Mouse (Mus musculus): ENCODE measurements around the gene Hcrtr2. TPM values are rescaled to one million over a fixed set of nuclear protein-coding genes. Genes with fewer than 3 reads are reported as not detected.

Gene Hcrtr2
- 1 to 10 TPM; 6.4 to 6.6 TPM for total RNA-seq (2021)

DNA sequence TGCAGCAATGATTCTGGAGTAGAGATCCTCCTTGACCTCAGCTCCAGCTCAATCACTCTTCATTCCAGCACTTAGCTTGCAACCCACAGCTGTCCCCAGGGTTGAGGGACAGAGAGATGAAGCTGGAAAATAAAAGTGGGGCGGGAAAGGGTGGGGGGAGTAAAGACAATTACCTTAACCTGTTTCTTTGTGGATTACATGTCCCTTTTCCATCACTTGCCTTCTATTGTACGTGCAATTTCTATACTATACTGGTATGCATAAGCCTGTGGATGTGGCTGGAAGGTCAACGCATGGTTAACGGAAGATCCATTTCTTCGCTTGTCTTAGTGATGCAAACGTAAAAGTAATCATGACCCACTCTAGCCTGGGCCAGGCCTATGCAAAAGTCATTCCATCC lies at the start of gene Hcrtr2:
Gene Hcrtr2 (minus strand): TSS at position 101 of the 400 bp plus-strand sequence.
- intact Hi-C loops (cut with DNase I) = no loop called here

DNA sequence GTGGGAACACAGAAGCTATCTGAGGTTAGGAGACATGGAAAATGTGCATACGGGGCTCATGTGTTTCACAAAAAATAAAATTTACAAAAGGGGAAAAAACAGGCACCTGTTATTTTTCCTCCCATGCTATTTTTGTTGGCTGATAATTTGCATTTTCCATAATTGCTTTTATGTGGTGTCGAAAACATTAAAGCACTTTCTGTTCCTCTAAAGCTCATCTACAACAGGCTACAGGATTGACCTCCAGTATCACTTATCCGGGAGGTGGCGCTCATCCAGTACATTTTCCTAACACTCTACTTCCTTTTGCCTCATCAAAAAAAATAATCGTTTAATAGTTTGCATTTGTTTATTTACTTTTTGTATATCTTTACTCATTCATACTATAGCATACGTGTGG lies 41.2 kb upstream of the Hcrtr2 start:
- DNase-seq = no peak
- intact Hi-C loops (cut with DNase I) = no loop called here

More for the DNA sequence above, at the start of gene Hcrtr2:
- DNase-seq = no peak

DNA sequence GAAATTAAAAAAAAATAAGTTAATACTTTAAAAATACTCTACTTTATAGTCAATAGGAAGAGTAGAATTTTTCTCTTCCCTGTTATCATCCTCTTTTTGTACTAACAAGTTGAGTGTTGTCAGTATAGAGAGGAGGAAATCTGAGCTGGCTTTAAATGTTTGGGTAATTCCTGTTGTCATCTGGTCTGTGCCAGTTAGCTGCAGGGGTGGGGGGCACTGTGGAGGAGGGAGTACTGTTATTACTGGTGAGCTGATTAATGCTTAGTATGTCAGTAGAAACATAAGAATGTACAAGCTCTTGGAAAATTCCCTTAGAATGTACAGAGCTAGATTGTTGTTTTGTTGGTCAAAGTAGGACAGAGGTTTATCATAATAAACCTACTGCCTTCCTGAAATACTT lies 36.7 kb upstream of the Hcrtr2 start:
- no peak for DNase-seq
- intact Hi-C loops (cut with DNase I) = no loop called here

DNA sequence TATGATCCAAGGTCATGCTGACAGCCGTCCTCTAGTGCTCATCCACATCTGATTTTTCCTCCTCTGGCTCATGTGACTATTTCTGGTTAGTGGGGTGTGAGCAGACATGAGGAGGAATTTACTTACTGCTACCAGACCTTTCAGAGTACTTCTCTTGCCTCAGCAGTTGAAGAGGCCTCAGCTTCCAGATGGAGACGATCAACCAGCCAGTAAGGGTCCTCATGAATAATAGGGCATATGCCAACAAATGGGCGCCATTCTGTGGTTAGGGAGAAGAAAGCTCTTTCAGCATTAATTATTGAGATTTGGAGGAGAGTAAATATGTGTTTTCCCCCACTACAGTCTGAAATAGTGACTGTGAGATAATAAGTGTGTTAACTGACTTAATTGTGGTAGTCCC lies 28.7 kb upstream of the Hcrtr2 start:
- no peak for DNase-seq
- intact Hi-C loops (cut with DNase I) = no loop called here

DNA sequence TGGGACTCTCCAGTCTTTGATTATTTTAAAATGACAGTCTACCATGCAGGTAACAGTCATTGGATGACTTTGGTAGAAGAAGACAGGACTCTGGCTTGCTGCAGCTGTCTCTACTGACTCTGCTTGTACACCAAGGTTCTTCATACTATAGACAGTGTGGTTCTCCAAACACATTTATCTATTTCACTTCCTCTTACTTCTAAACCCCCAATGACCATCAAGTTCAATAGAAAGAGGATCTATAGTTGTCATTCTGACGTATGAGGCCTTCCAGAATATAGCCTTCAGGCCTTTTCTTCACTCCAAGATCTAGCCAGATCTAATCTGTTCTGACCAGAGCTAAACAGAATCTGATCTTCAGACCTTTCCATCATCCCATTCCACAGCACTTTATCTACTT lies 23.6 kb upstream of the Hcrtr2 start:
- DNase-seq = no peak
- intact Hi-C loops (cut with DNase I) = no loop called here

DNA sequence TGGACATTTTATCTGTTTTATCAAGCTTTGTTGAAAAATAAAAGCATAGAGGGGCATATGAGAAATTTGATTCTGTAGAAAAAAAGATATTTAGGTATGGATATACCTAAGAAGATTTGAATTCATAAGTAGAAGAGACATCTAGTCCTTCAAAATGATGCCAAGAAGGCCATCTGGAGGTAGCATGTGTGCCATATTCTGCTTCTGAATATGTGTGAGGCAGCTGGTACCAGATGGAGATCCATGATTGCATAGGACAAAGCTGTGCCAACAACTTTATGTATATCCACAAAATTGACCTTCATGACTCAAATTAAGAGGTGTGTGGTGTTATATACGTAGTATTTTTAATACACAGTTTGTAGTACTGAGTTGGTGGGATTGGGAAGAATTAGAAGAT lies 7.4 kb upstream of the Hcrtr2 start:
- intact Hi-C loops (cut with DNase I) = no loop called here
- peak; percentile 8 for DNase-seq

DNA sequence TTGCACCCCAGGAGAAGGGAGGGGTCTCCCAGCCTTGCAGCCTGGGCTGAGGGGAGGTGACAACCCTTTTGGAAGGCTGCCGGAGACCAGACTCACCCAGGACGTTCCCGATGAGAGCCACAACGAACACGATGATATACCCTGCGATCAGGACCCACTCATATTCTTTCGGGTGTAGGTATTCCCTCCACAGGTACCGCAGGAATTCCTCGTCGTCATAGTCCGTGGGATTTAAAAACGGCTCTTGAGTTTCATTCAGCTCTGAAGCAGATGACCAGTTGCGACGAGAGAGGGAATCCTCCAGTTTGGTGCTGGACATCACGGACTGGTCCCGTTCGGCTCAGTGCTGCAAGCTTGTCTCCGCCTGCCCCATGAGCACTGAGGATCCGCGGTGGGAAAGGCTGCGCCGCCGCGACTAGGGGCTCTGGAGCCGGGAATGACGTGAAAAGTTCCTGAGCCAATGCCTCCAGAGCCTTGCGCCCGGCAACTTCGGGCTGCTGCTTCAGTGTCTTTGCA lies 412 bp downstream of the Hcrtr2 start:
- intact Hi-C loops (cut with DNase I) = no loop called here
- DNase-seq = peak; percentile 22

DNA sequence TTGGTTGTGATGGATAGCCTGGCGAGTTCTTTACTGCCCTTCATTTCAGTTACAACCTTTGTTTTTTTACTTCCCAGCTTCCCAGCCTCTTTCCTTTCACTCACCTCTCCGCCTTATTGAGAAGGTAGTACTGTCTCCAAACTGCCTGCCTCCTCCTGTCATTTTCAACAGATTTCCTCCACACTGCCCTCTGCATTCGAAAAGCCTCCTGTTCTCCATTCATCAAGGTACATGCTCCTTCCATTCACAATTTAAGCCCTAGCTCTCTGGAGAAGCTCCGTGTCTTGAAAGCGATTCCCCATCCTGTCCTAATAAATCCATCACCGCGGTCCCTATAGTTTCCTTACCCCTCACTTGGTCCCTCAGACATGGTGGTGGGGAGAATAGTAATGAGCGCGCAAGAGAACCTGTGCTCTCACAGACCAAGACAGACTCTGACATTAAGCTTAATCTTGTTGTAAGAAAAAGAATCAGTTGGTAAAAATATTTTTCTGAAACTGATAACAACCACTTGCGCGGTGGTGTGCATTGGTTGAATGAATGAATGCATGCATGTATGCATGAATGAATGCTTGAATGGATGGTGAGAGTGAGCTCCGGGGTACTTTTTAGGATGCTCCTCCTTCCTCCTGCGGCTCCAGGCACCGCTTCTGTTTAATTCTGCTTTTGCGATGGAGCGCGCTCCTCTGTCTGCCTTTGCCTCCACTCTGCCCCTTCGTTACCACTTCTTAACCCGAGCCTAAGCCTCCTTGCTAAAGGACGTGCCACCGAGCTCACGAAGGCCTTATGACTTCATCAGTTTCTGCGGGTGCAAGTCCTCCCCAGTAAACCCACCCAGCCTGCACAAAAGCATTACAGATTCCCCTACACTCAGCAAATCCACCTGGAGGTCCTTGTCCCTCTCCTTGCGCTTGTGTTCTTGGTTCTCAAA lies 1.3 kb downstream of the Hcrtr2 start:
- peak; percentile 6 for DNase-seq
- intact Hi-C loops (cut with DNase I) = no loop called here

DNA sequence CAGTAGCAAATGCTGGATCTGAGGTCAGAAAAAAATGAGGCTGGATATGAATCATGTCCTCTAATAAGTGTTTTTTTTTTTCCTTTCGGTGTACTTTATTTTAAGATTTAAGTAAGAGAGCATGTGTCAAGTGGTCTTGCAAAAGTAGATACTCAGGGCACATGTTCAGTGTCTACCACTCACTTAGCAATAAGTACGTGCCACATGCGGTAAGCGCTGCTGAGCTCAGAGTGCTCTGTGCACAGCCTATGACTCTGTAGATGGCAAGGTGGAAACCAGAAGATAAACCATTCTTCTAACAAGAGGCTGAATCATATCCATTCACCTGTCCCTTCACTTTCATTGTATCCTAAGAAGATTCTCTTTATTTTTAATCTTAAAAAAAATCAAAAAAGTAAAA lies 2.1 kb downstream of the Hcrtr2 start:
- intact Hi-C loops (cut with DNase I) = no loop called here
- DNase-seq = no peak

DNA sequence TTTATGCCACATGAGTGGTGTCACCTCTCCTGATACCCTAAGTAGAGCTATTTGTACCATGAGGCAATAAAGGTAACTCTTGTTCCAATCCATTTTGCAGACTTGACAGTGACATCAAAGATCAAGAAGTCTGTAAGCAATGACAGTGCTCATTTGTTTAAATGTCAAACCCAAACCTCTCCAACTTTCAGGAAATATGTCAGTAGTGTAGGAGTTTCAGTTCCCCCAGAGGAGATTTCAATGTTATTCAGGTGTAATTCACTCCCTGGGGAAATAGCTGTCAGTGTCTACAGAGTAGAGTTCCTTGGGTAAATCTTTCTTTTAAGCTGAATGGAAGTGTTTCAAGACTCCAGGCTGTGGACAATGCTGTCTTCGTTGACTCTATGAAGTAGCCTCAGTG lies 2.9 kb downstream of the Hcrtr2 start:
- intact Hi-C loops (cut with DNase I) = no loop called here
- DNase-seq = no peak

DNA sequence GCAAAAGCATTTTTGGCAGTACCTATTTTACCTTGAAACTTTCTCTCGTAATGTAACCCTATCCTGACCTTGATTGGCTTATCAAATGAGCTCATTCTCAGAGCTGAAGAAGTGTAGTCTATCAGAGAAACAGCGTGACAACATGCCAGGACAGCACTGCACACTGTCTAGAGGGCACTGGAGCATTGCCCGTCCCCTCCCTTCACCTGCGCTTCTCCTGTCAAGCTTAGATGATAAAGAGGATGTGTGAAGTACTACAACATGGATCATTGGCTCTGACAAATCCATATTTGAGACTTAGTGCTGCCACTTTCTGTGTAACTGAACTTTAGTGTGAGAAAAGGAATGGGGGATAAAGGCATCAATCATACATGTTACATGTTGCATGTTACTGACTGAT lies 5.4 kb downstream of the Hcrtr2 start:
- no peak for DNase-seq
- intact Hi-C loops (cut with DNase I) = no loop called here

DNA sequence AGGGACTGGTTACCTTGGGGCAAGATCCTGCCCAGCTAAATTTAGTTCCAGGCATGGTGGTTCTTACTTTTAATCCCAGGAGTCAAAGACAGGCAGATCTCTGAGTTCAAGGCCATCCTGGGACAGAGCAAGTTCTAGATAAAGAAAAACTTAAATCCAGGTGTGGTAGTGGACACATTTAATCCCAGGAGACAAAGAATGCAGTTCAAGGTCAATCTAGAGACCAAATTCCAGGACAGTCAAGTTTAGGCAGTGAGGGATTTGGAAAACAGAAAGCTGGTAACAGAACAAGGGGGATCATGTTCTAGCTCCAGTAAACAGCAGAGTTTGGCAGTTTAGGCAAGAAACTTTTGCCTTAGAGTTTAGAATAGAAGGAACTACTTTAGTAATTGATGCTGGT lies 8.6 kb downstream of the Hcrtr2 start:
- intact Hi-C loops (cut with DNase I) = no loop called here
- DNase-seq = no peak

DNA sequence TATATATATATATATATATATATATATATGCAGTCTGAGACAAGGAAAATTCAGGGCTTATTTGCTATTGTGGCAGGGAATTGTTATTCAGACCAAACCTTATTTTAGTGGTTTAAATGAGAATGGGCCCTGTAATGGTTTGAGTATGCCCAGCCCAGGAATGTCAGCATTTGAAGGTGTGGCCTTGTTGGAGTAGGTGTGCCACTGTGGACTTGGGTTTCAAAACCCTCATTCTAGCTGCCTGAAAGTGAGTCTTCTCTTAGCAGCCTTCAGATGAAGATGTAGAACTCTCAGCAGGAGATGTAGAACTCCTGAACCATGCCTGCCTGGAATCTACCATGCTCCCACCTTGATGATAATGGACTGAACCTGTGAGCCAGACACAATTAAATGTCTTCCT lies 9.7 kb downstream of the Hcrtr2 start:
- no peak for DNase-seq
- intact Hi-C loops (cut with DNase I) = no loop called here

DNA sequence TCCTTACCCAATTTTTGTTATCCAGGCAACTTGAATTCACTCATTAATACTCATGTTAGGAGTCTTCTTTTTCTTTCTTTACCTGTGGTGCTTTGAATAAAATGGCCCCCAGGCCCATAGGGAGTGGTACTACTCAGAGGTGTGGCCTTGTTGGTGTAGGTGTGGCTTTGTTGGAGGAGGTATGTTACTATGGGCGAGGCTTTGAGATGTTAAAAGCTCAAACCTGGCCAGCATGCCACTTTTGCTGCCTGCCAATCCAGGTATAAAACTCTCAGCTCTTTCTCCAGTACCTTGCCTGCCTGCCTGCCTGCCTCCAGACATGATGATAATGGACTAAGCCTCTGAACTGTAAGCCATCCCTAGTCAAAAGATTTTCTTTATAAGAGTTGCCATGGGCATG lies 11.4 kb downstream of the Hcrtr2 start:
- DNase-seq = no peak
- intact Hi-C loops (cut with DNase I) = no loop called here

DNA sequence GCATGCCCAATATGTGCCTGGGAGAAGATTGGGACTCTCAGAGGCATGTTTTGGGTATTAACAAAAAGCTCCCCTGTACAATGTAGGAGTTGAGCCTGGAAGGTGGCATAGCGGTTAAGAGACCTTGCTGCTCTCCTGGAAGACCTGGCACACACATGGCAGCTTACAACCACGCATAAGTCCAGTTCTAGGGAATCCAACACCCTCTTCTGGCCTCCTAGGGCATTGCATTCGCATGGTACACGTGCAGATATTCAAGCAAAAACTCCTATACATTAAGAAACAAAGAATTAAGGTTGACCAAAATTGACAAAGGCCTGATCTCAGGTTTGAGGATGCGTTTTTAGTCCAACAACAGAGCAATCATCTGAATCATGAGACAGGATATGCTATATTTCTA lies 32.3 kb downstream of the Hcrtr2 start:
- intact Hi-C loops (cut with DNase I) = no loop called here
- DNase-seq = no peak

DNA sequence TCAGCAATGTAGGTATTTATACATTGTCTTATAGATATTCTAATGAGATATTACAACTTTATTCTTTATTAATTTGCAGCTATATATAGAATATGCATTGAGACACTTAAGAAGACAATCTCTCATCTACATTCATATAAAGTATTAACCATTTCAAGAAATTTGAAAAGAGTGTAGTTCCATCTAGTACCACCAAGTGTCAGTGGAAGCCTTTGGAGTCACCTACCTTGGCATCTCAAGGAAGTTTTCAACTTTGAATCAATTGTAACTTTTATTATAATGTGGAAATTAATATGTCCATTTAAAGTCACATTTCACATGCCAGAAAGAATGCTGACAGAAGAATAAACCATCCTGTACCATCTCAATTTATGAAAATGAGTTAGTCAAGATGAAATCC lies 52.8 kb downstream of the Hcrtr2 start:
- intact Hi-C loops (cut with DNase I) = loop anchor here (2.0 kb wide), 1 partner anchor 1110 kb away; no protein-coding TSS in a partner anchor
- DNase-seq = no peak

DNA sequence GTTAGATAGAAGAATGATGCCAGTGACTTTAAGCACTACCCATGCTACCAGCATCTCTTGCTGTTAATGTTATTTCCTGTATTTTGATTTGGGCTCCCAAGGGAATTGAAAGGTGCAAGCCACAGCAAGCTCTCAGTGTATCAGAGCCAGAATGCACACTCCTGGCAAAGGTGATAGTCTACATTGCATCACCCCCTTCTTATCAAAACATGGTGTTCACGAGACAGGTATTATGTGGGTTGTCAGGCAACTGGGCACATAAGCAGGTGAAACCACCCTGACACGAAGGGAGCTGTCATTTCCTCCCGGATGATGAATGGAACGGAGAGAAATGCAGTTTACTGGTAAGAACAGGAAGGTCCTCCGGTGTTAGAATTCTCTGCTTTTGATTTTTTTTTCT lies 65.9 kb downstream of the Hcrtr2 start:
- no peak for DNase-seq
- intact Hi-C loops (cut with DNase I) = no loop called here

DNA sequence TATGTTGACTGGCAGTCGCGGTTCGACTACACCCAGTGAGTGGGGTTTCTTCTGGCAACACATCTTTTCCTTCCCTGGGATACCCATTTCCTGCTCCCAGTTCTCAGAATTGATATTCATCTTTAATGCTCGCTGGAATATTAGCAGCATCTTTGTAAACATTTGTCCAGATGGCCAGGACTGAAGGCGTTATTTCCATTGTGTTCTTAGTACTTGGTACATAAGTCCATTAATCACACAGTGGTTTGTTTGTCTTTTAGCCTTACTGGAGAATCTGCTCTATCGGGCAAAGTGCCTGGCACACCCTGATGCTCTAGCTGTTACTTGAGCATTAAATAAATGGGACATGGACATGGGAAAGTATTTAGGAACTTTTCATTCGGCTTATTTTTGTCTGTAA lies 71.1 kb downstream of the Hcrtr2 start:
- DNase-seq = no peak
- intact Hi-C loops (cut with DNase I) = no loop called here

DNA sequence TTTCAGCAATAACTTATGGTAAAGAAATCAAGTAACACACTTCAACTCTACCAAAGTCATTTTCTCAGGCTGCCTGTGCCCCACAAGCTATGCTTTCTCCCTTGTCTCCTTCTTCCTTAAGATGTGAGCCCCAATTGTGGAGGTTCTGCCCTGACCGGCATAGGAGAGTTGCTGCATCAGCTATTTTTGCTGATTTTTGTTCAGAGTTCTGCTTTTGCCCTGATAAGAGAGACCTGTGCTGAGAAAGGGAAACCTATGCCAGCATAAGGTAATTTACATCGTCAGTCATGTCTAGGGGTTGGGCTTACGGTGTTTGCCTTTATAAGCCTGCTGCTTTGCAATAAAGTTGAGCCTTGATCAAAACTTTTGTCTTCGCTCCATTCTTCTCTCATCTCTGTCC lies 71.5 kb downstream of the Hcrtr2 start:
- intact Hi-C loops (cut with DNase I) = no loop called here
- no peak for DNase-seq

DNA sequence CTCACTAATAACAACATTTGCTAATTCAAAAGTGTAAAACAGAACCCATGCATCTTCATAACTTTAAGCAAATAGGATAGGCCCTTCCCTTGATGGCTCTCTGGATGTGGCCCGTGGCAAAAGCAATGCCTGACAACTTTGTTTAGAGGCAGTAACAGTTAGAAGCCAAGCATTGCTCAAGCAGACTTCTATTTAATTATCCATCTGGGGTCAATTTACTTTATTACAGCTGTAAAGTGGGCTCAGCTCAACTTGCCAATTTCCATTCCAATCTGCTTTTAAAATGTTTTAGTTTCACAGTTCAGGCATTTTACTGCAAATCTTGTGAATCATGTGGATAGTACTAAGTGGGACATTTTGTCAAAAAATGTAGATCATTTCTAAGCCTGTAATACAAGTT lies 81.3 kb downstream of the Hcrtr2 start:
- intact Hi-C loops (cut with DNase I) = no loop called here
- DNase-seq = no peak

DNA sequence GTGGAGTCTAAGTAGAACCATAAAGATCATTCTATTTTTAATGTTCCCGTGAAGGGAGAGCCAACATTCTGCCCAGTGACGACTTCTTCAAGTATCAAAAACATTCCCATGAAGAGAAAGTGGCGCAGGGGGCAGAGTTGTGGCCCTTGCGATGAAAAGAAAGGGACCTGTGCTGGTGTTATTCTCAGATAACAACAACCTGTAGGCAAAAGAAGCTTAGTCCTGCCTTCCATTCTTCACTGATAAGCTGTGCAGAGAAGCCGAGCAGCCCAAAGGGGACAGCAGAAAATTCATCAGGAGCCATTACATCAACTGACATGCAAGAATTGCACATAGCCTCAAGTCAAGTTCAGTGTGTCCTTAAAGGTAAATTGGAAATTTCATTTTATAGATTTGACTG lies 85.7 kb downstream of the Hcrtr2 start:
- intact Hi-C loops (cut with DNase I) = loop anchor here (5.0 kb wide), 1 partner anchor 476 kb away; no protein-coding TSS in a partner anchor
- no peak for DNase-seq

DNA sequence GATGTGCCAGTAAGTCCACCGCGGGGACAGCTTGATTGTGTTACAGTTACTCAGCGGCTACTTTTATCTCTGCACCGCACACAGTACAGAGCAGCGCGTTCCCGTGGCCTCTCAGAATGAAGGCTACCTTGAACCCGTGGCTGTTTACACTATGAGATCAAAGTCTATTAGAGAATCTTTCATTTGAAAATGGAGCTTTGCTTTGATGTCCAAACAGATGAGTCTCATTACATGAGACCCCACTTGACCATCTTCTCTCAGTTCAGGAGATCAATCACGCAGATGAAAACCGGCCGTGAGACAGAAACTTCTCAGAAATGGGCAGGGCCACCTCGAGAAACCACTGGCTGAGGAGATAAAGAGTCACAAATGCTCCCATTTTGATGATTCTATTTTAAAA lies 86.4 kb downstream of the Hcrtr2 start:
- intact Hi-C loops (cut with DNase I) = loop anchor here (5.0 kb wide), 1 partner anchor 475 kb away; no protein-coding TSS in a partner anchor
- no peak for DNase-seq
